Comparison of ENCODE assay signal across 8 mouse cellular contexts in genomic region chr7:30957367-30957783, GRCm38 (mm10). TPM values are rescaled to one million over a fixed set of nuclear protein-coding genes. Genes with fewer than 3 reads are reported as not detected.
A peak's percentile ranks its signal among the peaks of the same experiment; 100 is the strongest.
DNase-seq lines count a peak whose midpoint lies in the region; ATAC-seq lines count a peak whose summit lies in the region.

No protein-coding gene starts in this region.

- H3K27me3 ChIP-seq in hindbrain, embryonic 14.5 days (ENCODE audit: control insufficient read depth, insufficient read depth, low read length), result no peaks in the 10 kb centered on the region

- peaks cover 20% of the 10 kb centered on the region for H3K4me1 ChIP-seq in hindbrain, embryonic 14.5 days (replicated peaks; ENCODE audit: control insufficient read depth, insufficient read depth, low read length)

- H3K27ac ChIP-seq in hindbrain, embryonic 14.5 days, result peak overlapping the region; percentile 98

- H3K9ac ChIP-seq in hindbrain, embryonic 14.5 days, result peak overlapping the region; percentile 97

- peaks cover 33% of the 10 kb centered on the region for H3K36me3 ChIP-seq in hindbrain, embryonic 14.5 days (replicated peaks; ENCODE audit: control insufficient read depth, insufficient read depth)

- DNase-seq in R1 (ENCODE audit: low read depth, low spot score), result peak; percentile 89
- peak; percentile 93 to 96 for DNase-seq in cerebellum, postnatal 14 days
- peak; percentile 87 for DNase-seq in frontal cortex, postnatal 25 days (ENCODE audit: low spot score in 2 of 2)
- peak; percentile 90 for DNase-seq in hindbrain, embryonic 14.5 days (ENCODE audit: low spot score)
- DNase-seq in left cerebral cortex, adult 11 months (ENCODE audit: low spot score), result peak; percentile 83
- DNase-seq in lung, postnatal 4 days, result peak; percentile 94
- peak; percentile 85 to 93 for DNase-seq in right cerebral cortex, adult 2 months (ENCODE audit: low spot score in 2 of 2)
- DNase-seq in urinary bladder, postnatal 14 days (ENCODE audit: low spot score), result peak; percentile 91

- WGBS in hindbrain, embryonic 14.5 days, result under 1% methylated on average over 43 of the region's 43 CpGs

- peak; percentile 65 for ATAC-seq in hindbrain, embryonic 14.5 days (ENCODE audit: low FRiP score)

- peak overlapping the region; percentile 71 for H3K4me2 ChIP-seq in hindbrain, embryonic 14.5 days (replicated peaks)

- no peaks in the 10 kb centered on the region for H3K9me3 ChIP-seq in hindbrain, embryonic 14.5 days (ENCODE audit: control insufficient read depth, low read length)

- peak overlapping the region; percentile 98 for H3K4me3 ChIP-seq in hindbrain, embryonic 14.5 days (replicated peaks; ENCODE audit: low read length)

RNA-seq across cellular contexts. Expression of gene Usf2, which starts 0.8 kb away (rescaled TPM):
- polyA plus RNA-seq in hindbrain, embryonic 14.5 days (2014; fragmentation: Nextera tagmentation; extraction: Ambion mirVana), result 24.9 and 26.5 TPM in 2 replicates

RNA-seq across cellular contexts. Expression of gene Hamp, which starts 13.5 kb away (rescaled TPM):
- polyA plus RNA-seq in hindbrain, embryonic 14.5 days (2014; fragmentation: Nextera tagmentation; extraction: Ambion mirVana), result not detected in 2 replicates

RNA-seq across cellular contexts. Expression of gene Lsr, which starts 15.9 kb away (rescaled TPM):
- 19.6 and 21.7 TPM in 2 replicates for polyA plus RNA-seq in hindbrain, embryonic 14.5 days (2014; fragmentation: Nextera tagmentation; extraction: Ambion mirVana)

RNA-seq across cellular contexts. Expression of gene Fam187b, which starts 16.2 kb away (rescaled TPM):
- polyA plus RNA-seq in hindbrain, embryonic 14.5 days (2014; fragmentation: Nextera tagmentation; extraction: Ambion mirVana), result 0.22 and 1.0 TPM in 2 replicates

RNA-seq across cellular contexts. Expression of gene Hamp2, which starts 32.9 kb away (rescaled TPM):
- not detected in 2 replicates for polyA plus RNA-seq in hindbrain, embryonic 14.5 days (2014; fragmentation: Nextera tagmentation; extraction: Ambion mirVana)

Comparison
In these comparisons a context has a peak if more than half of its experiments do, and no peak if none do; other contexts are left out.
1. Peak in every context shown above with its lines: DNase-seq, ATAC-seq, H3K4me3 ChIP-seq and H3K27ac ChIP-seq.